In genomic region chr7:27198779-27199178, GRCm38 (mm10) we compare ENCODE assay signal across 25 mouse cellular contexts. TPM values are rescaled to one million over a fixed set of nuclear protein-coding genes. Genes with fewer than 3 reads are reported as not detected.
A peak's percentile ranks its signal among the peaks of the same experiment; 100 is the strongest.
DNase-seq lines count a peak whose midpoint lies in the region; ATAC-seq and TF ChIP-seq lines count a peak whose summit lies in the region.
"Had no signal": no experiment of that assay in that cellular context is flagged by ENCODE, and none has a peak within 500 bp of the region (broad histone marks: within the 10 kb centered on the region; RNA-seq: fewer than 3 reads in every experiment).

No protein-coding gene starts in this region.

- DNase-seq in midbrain, embryonic 11.5 days (ENCODE audit: low spot score, missing footprints), result peak; percentile 23
- DNase-seq in midbrain, embryonic 10.5 days (ENCODE audit: low spot score), result no peak
- DNase-seq in R1 (ENCODE audit: low read depth, low spot score) (peak; percentile 74), adipocyte (ENCODE audit: low spot score) (no peak)
- no peak for DNase-seq in kidney, postnatal 14 days
- DNase-seq: adrenal gland, postnatal 10 days; cerebellum, adult 18-20 months; cerebellum, adult 9-11 months; cerebellum, postnatal 36 days; forebrain, postnatal 0 days; gastrocnemius, postnatal 36 days; heart, adult 18-20 months; heart, postnatal 36 days had no signal

- peaks cover 8% of the 10 kb centered on the region for H3K36me3 ChIP-seq in midbrain, embryonic 11.5 days (ENCODE audit: control insufficient read depth, insufficient read depth, low read length)
- H3K36me3 ChIP-seq in midbrain, embryonic 10.5 days, result peaks cover 53% of the 10 kb centered on the region
- peaks cover 9% of the 10 kb centered on the region; the same call in 1 of the 2 replicates for H3K36me3 ChIP-seq in heart, embryonic 11.5 days (ENCODE audit: control insufficient read depth, insufficient read depth, low read length)

- no peak for TF ChIP-seq POLR2A in embryonic fibroblast, embryonic 13.5 days (IDR thresholded peaks at IDR 0.05; ENCODE audit: low read depth, low read length)

- no peak for TF ChIP-seq CTCF in embryonic fibroblast, embryonic 13.5 days (IDR thresholded peaks at IDR 0.05; ENCODE audit: borderline replicate concordance, insufficient read depth, low read length)

- H3K27ac ChIP-seq in midbrain, embryonic 11.5 days (ENCODE audit: low read depth, low read length), result no peak overlapping the region
- H3K27ac ChIP-seq in midbrain, embryonic 10.5 days (replicated peaks), result no peak overlapping the region
- peak overlapping the region; percentile 95 for H3K27ac ChIP-seq in embryonic fibroblast, embryonic 13.5 days (ENCODE audit: insufficient read depth, low read length)
- H3K27ac ChIP-seq in heart, embryonic 11.5 days (ENCODE audit: low read depth, low read length), result no peak overlapping the region
- H3K27ac ChIP-seq: embryonic facial prominence, embryonic 13.5 days; forebrain, embryonic 13.5 days; heart, embryonic 10.5 days; heart, embryonic 15.5 days; hindbrain, embryonic 12.5 days had no signal

- WGBS in midbrain, embryonic 11.5 days, result 90% methylated on average over 8 of the region's 8 CpGs
- 96% methylated on average over 8 of the region's 8 CpGs for WGBS in midbrain, embryonic 10.5 days
- WGBS in heart, embryonic 11.5 days (ENCODE audit: insufficient replicate concordance), result 93% methylated on average over 8 of the region's 8 CpGs

- H3K4me3 ChIP-seq in midbrain, embryonic 11.5 days (ENCODE audit: low read depth, low read length), result no peak overlapping the region
- no peak overlapping the region for H3K4me3 ChIP-seq in midbrain, embryonic 10.5 days
- no peak overlapping the region for H3K4me3 ChIP-seq in embryonic fibroblast, embryonic 13.5 days (ENCODE audit: insufficient read depth, low read length)
- no peak overlapping the region for H3K4me3 ChIP-seq in heart, embryonic 11.5 days (ENCODE audit: low read depth, low read length)
- H3K4me3 ChIP-seq: embryonic facial prominence, embryonic 13.5 days; forebrain, embryonic 13.5 days; heart, embryonic 10.5 days; heart, embryonic 15.5 days; hindbrain, embryonic 12.5 days had no signal

- H3K27me3 ChIP-seq in midbrain, embryonic 11.5 days (ENCODE audit: control insufficient read depth, insufficient read depth, low read length), result no peaks in the 10 kb centered on the region
- no peaks in the 10 kb centered on the region for H3K27me3 ChIP-seq in midbrain, embryonic 10.5 days (ENCODE audit: low read depth, poor library complexity, severe bottlenecking)
- no peaks in the 10 kb centered on the region for H3K27me3 ChIP-seq in heart, embryonic 11.5 days (ENCODE audit: control insufficient read depth, insufficient read depth, low read length)
- H3K27me3 ChIP-seq: CH12.LX; embryonic facial prominence, embryonic 13.5 days; forebrain, embryonic 13.5 days; heart, embryonic 15.5 days; hindbrain, embryonic 12.5 days; Patski had no signal

- H3K4me2 ChIP-seq in midbrain, embryonic 11.5 days, result no peak overlapping the region
- no peak overlapping the region for H3K4me2 ChIP-seq in heart, embryonic 11.5 days
- H3K4me2 ChIP-seq: embryonic facial prominence, embryonic 13.5 days; forebrain, embryonic 13.5 days; heart, embryonic 15.5 days; hindbrain, embryonic 12.5 days had no signal

- peaks cover 16% of the 10 kb centered on the region for H3K4me1 ChIP-seq in midbrain, embryonic 11.5 days (ENCODE audit: control insufficient read depth, insufficient read depth, low read length)
- peaks cover 21% of the 10 kb centered on the region for H3K4me1 ChIP-seq in midbrain, embryonic 10.5 days
- H3K4me1 ChIP-seq in embryonic fibroblast, embryonic 13.5 days (ENCODE audit: control insufficient read depth, insufficient read depth, low read length), result peaks cover 9% of the 10 kb centered on the region
- H3K4me1 ChIP-seq in heart, embryonic 11.5 days (ENCODE audit: control insufficient read depth, insufficient read depth, low read length), result peaks cover 7% of the 10 kb centered on the region

- no peak for ATAC-seq in midbrain, embryonic 11.5 days (ENCODE audit: low FRiP score)
- ATAC-seq in heart, embryonic 11.5 days (replicated peaks; ENCODE audit: insufficient number of reproducible peaks, low FRiP score, low TSS enrichment), result no peak
- ATAC-seq: forebrain, embryonic 13.5 days; forebrain, postnatal 0 days; hindbrain, embryonic 16.5 days; inflammation-experienced regulatory T-cells, adult 6 months; intestine, postnatal 0 days; Patski had no signal

- H3K9ac ChIP-seq in midbrain, embryonic 11.5 days (ENCODE audit: low read length), result no peak overlapping the region
- no peak overlapping the region for H3K9ac ChIP-seq in heart, embryonic 11.5 days (ENCODE audit: low read depth, low read length)
- H3K9ac ChIP-seq: embryonic facial prominence, embryonic 13.5 days; forebrain, embryonic 13.5 days; forebrain, postnatal 0 days; heart, embryonic 15.5 days; hindbrain, embryonic 12.5 days had no signal

- no peaks in the 10 kb centered on the region for H3K9me3 ChIP-seq in midbrain, embryonic 11.5 days (ENCODE audit: control insufficient read depth, low read length)
- no peaks in the 10 kb centered on the region for H3K9me3 ChIP-seq in midbrain, embryonic 10.5 days (replicated peaks)
- H3K9me3 ChIP-seq in heart, embryonic 11.5 days (replicated peaks; ENCODE audit: control insufficient read depth, low read length), result no peaks in the 10 kb centered on the region
- H3K9me3 ChIP-seq: embryonic facial prominence, embryonic 13.5 days; forebrain, embryonic 13.5 days; heart, embryonic 10.5 days; heart, embryonic 15.5 days; hindbrain, embryonic 12.5 days had no signal

RNA-seq across cellular contexts. Expression of gene Snrpa, which starts 2.7 kb away (rescaled TPM):
- 339 and 364 TPM in 2 replicates for polyA plus RNA-seq in midbrain, embryonic 11.5 days (2014; fragmentation: Nextera tagmentation; extraction: Ambion mirVana)
- polyA plus RNA-seq in midbrain, embryonic 10.5 days (2016; fragmentation: Nextera tagmentation; extraction: Ambion mirVana), result 399 and 409 TPM in 2 replicates
- polyA plus RNA-seq in embryonic fibroblast, embryonic 13.5 days (2011; ENCODE audit: insufficient read length, low read depth, missing spikeins), result 117 and 153 TPM in 2 replicates
- polyA plus RNA-seq in heart, embryonic 11.5 days (2014; fragmentation: Nextera tagmentation; extraction: Ambion mirVana), result 191 and 210 TPM in 2 replicates

RNA-seq across cellular contexts. Expression of gene BC024978, which starts 3.2 kb away (rescaled TPM):
- 4.0 and 4.1 TPM in 2 replicates for polyA plus RNA-seq in midbrain, embryonic 11.5 days (2014; fragmentation: Nextera tagmentation; extraction: Ambion mirVana)
- polyA plus RNA-seq in midbrain, embryonic 10.5 days (2016; fragmentation: Nextera tagmentation; extraction: Ambion mirVana), result 3.5 and 4.2 TPM in 2 replicates
- polyA plus RNA-seq in embryonic fibroblast, embryonic 13.5 days (2011; ENCODE audit: insufficient read length, low read depth, missing spikeins), result 7.3 and 7.7 TPM in 2 replicates
- polyA plus RNA-seq in heart, embryonic 11.5 days (2014; fragmentation: Nextera tagmentation; extraction: Ambion mirVana), result 2.3 and 3.5 TPM in 2 replicates

RNA-seq across cellular contexts. Expression of gene Mia, which starts 17.8 kb away (rescaled TPM):
- 0.93 and 1.4 TPM in 2 replicates for polyA plus RNA-seq in midbrain, embryonic 11.5 days (2014; fragmentation: Nextera tagmentation; extraction: Ambion mirVana)
- 2.1 and 2.2 TPM in 2 replicates for polyA plus RNA-seq in midbrain, embryonic 10.5 days (2016; fragmentation: Nextera tagmentation; extraction: Ambion mirVana)
- polyA plus RNA-seq in embryonic fibroblast, embryonic 13.5 days (2011; ENCODE audit: insufficient read length, low read depth, missing spikeins), result not detected in 2 replicates
- 0.34 and 0.44 TPM in 2 replicates for polyA plus RNA-seq in heart, embryonic 11.5 days (2014; fragmentation: Nextera tagmentation; extraction: Ambion mirVana)
- polyA plus RNA-seq: inflammation-experienced regulatory T-cells, adult 6 months; intestine, postnatal 0 days; Patski had no signal

RNA-seq across cellular contexts. Expression of gene Gm21983, which starts 17.9 kb away (rescaled TPM):
- polyA plus RNA-seq in midbrain, embryonic 11.5 days (2014; fragmentation: Nextera tagmentation; extraction: Ambion mirVana), result not detected in 2 replicates
- not detected in 2 replicates for polyA plus RNA-seq in midbrain, embryonic 10.5 days (2016; fragmentation: Nextera tagmentation; extraction: Ambion mirVana)
- polyA plus RNA-seq in embryonic fibroblast, embryonic 13.5 days (2011; ENCODE audit: insufficient read length, low read depth, missing spikeins), result not detected in 2 replicates
- 0.67 TPM in 1 of 2 replicates, not detected in the other for polyA plus RNA-seq in heart, embryonic 11.5 days (2014; fragmentation: Nextera tagmentation; extraction: Ambion mirVana)
- polyA plus RNA-seq: forebrain, embryonic 13.5 days; forebrain, postnatal 0 days; heart, embryonic 10.5 days; heart, embryonic 15.5 days; hindbrain, embryonic 16.5 days; inflammation-experienced regulatory T-cells, adult 6 months; intestine, postnatal 0 days; Patski had no signal

RNA-seq across cellular contexts. Expression of gene Rab4b, which starts 20.1 kb away (rescaled TPM):
- polyA plus RNA-seq in midbrain, embryonic 11.5 days (2014; fragmentation: Nextera tagmentation; extraction: Ambion mirVana), result 57.4 and 59.1 TPM in 2 replicates
- 69.0 and 71.0 TPM in 2 replicates for polyA plus RNA-seq in midbrain, embryonic 10.5 days (2016; fragmentation: Nextera tagmentation; extraction: Ambion mirVana)
- 39.9 and 50.0 TPM in 2 replicates for polyA plus RNA-seq in embryonic fibroblast, embryonic 13.5 days (2011; ENCODE audit: insufficient read length, low read depth, missing spikeins)
- polyA plus RNA-seq in heart, embryonic 11.5 days (2014; fragmentation: Nextera tagmentation; extraction: Ambion mirVana), result 44.3 and 49.7 TPM in 2 replicates

Comparison
In these comparisons a context has a peak if more than half of its experiments do, and no peak if none do; other contexts are left out.
1. DNase-seq: peak in midbrain, embryonic 11.5 days (single experiment) and R1 (single experiment); none in midbrain, embryonic 10.5 days (single experiment), kidney, postnatal 14 days (single experiment) and adipocyte (single experiment).